Mouse (Mus musculus) frontal cortex, adult (tissue): Measurements from ENCODE around the gene Pdcd4.

ENCODE experiments used
- ATAC-seq: cut with Nextera tagmentation; 2 replicates; pipeline ENCODE4 v1.9.2; 2017; ENCODE audit warnings: mild to moderate bottlenecking, moderate library complexity, mixed read lengths; ENCODE audit not compliant: low TSS enrichment

Gene Pdcd4

DNA sequence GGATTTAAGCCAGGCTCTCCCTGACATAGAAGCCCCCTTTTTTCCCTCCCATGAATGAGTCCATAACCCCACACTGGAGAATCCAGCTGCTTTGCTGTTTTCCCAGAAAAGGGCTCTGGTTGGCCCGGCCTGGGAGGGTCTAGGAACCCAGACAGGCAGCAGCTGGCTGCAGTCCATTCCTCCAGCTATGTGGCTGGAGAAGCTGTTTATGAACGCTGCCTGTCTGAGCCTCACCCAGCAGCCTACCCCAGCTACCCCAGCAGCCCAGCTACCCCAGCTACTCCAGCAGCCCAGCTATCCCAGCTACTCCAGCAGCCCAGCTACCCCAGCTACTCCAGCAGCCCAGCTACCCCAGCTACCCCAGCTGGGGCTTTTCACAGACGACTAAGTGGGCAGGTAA, at the start of gene Pdcd4:
TSS of gene Pdcd4 (plus strand) at position 171 of the 400 bp plus-strand sequence.
- no peak for ATAC-seq

GRCm38 (mm10) chr19:53843972-53844371, 48.1 kb upstream of the Pdcd4 start:
- ATAC-seq: no peak

DNA sequence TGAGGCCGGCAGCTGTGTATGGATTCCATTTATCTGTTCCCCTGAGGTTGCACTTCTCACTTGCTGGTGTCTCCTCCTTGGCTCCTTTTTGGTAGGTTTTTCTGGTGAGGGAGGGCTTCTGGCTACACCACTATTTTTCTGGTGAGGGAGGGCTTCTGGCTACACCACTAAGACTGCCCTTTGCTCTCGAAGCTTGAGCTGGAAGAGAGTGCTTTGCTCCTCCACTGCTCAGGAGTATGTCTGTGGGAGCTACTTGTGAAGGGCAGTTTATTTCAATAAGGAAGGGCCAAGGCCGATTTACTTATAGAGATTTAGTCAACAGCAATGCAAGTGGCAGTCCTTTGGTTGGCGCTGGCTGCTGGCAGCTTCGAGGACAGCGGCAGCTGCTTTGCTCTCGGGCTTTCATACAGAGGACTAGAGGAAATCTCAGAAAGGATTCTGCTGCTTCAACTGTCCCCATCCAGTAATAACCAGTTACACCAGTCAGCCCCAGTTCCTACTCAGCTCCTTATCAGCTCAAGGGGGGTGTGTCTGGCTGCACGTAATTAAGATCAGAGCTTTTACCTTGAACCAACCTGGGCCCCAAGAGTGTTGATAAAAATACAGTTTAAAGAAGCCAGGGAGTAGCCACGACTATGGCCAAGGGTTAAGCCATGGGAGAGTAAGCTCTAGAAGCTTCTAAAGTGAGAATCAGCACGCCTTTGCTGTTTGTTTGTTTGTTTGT, 43.6 kb upstream of the Pdcd4 start:
- no peak for ATAC-seq

GRCm38 (mm10) chr19:53850166-53850922, 41.7 kb upstream of the Pdcd4 start:
- peak; percentile 64 for ATAC-seq

DNA sequence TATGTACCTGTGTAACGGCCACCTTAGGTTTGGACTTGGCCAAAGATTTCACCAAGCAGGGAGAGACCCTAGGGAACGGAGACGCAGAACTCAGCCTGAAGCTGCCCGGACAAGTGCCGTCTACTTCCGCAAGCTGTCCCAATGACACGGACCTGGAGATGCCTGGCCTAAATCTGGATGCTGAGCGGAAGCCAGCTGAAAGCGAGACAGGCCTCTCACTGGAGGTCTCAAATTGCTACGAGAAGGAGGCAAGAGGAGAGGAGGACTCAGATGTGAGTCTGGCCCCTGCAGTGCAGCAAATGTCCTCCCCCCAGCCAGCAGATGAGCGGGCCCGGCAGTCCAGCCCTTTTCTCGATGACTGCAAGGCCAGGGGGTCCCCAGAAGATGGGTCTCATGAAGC, 40.7 kb upstream of the Pdcd4 start:
- ATAC-seq: no peak

- ATAC-seq: no peak
Measured at GRCm38 (mm10) chr19:53851826-53852698, 40.0 kb upstream of the Pdcd4 start.

- ATAC-seq: peak; percentile 66
Measured at GRCm38 (mm10) chr19:53852699-53853451, 39.2 kb upstream of the Pdcd4 start.

- ATAC-seq: no peak
Measured at GRCm38 (mm10) chr19:53854978-53855377, 37.1 kb upstream of the Pdcd4 start.

GRCm38 (mm10) chr19:53855781-53856180, 36.2 kb upstream of the Pdcd4 start:
- no peak for ATAC-seq

DNA sequence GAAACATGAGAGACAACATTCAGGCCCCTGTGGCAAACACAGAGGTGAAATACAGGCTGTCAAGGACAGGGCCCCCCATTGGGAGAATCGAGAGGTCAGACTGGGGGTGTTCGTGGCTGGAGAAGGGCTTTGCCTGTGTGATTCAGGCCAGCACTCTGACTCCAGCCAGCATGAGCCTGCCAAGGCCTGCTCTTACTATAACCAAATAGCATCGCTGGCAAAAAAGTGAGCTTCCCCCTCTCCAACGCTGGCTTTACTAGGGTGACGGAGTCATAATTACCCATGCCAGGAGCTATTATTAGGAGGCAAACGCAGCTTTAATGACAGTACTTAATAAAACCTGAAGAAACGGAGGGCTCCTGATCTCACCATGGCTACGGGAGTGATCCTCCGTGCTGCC, 35.2 kb upstream of the Pdcd4 start:
- no peak for ATAC-seq

DNA sequence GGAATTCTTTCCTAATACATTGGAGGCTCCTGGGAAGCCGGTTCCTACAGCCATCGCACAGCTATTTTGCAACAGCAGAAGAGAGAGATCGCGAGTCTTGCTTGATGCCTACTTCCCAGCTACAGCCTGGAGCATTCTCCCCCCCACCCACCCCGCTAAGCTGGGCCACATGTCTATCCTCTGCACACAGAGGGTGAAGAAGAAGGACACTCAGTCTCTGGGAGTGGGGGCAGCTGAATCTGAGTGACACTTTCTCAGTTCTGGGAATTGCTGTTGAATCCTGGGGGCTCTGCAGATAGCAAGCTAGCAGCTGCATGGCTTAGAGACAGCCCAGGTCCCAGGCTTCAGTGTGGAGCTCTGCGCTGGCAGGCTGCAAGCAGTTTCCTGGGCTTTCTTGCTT, 34.1 kb upstream of the Pdcd4 start:
- no peak for ATAC-seq

DNA sequence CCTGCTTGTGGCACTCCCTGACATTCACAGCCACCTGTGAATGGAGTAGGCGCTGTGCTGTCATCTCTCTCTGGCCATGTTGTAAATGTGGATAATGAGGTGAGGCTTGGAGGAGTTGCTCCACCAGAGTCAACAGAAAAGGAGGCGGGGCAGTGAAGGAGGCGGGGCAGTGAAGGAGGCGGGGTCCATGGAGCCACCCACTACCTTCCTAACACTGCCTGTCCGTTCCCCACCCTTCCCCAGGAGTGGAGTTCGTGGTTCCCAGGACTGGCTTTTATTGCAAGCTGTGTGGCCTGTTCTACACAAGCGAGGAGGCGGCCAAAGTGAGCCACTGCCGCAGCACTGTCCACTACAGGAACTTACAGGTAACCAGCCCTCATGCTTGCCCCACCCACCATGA, 32.9 kb upstream of the Pdcd4 start:
- ATAC-seq: no peak

- no peak for ATAC-seq
Measured at GRCm38 (mm10) chr19:53859593-53859992, 32.4 kb upstream of the Pdcd4 start.

DNA sequence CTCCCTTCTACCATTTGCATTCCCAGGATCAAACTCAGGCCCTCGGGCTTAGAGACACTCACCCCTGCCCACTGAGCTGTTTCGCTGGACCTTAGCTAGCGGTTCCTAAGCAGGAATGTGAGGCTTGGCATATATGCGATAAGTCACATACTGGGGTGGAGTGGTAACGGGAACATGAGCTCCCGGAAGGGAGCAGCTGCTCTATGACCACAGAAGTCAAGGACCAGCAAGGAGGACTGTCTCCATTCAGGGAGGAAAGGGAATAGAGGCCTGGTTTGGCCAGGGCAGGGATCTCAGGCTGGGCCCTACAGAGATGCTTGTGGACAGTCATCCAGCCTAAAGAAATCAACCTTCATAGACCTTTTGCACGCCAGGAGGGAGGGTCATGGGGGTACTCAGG, 30.7 kb upstream of the Pdcd4 start:
- ATAC-seq: no peak

DNA sequence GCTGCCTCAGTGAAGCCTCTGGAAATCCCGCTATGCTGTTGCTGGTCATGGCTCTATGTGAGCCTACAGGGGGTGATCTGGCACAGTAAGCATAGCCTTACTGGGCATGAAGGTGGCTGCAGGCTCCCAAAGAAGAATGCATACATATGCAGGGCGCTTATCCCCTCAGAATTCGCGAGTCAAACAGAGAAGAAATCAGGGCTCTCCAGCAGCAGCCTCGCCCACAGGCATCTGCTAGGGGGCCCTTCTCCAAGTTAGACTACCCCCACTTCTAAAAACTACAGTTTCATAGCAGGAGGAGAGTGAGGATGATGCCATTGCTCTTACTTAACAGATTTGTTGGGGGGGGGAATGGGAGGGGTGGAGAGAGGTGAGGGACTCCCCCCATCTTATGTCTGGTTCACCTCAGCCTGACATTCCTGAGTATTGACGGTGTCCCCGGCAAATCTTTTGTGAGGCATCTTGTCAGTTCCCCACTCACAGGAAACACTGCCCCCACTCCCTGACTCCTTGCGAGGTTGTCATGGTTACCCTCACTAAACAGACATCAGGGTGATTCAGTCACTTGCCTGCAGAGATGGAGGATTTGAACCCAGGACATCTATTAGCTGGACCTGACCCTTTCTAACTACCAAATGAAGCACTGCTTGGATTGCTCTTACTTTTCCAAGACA, 29.3 kb upstream of the Pdcd4 start:
- peak; percentile 90 for ATAC-seq

DNA sequence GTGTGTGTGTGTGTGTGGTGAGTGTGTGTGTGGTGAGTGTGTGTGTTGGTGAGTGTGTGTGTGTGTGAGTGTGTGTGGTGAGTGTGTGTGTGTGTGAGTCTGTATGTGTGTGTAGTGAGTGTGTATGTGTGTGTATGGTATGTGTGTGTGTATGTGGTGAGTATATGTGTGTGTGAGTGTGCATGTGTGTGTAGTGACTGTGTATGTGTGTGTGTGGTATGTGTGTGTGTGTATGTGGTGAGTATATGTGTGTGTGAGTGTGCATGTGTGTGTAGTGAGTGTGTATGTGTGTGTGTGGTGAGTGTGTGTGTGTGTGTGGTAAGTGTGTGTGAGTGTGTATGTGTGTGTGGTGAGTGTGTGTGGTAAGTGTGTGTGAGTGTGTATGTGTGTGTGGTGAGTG, 24.8 kb upstream of the Pdcd4 start:
- ATAC-seq: no peak

GRCm38 (mm10) chr19:53868125-53868524, 23.9 kb upstream of the Pdcd4 start:
- peak; percentile 92 for ATAC-seq

DNA sequence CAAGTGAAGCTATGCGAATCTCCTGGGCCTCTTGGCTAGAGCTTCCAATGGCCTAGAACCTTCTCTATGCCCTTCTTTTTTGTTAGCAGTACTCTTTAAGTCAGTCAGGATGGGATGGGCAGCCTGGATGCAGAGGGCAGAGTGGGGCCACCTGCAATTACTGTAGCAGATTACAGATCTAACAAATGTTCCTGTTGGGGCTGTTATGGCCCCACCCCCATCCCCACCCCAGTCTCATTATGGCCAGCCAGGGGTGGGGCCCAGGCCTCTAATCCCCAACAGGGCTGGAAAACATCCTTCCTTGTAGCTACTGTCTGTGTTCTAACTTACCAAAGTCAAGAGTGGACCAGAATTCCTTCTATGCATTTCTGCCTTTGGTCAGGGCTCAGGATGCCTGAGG, 23.2 kb upstream of the Pdcd4 start:
- no peak for ATAC-seq

GRCm38 (mm10) chr19:53869427-53870385, 22.3 kb upstream of the Pdcd4 start:
- ATAC-seq: no peak

DNA sequence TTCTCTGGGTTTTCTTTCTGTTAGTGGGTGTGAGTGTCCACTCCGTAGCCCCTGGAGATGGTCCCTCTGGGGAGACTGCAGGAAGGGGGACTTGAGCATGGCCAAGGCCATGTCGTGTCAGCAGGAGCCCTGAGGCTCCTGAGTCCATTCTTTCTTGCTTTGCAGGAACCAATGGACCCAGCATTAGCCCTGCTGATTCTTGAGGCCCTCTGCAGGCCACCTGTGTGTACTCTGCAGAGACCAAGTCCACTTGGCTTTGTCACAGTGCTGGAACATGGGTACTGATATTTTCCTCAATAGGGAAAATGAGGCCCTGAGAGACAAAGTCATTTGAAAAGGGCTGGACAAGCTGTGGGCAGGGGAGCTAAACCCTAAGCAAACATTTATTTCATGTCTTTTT, 21.5 kb upstream of the Pdcd4 start:
- ATAC-seq: no peak
